9 mouse cellular contexts compared by ENCODE assay signal in the genomic region with DNA sequence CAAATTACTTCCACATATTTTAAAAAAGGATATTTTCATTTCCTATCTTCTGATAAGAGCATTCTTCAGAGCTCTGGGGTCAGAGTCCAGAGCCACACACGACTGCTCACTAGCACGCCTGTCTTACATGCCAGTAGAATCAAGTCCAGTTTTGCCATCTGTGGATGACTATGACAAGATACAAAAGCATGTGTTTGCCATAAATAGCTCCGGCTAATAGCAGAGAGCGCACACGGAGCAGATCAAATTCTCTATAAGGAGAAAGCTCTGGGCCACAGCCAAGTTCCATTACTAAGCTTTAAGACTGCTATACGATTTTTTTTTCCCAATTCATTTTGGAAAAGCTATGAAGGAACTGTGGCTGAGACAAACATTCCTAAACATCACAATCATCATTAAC. TPM values are rescaled to one million over a fixed set of nuclear protein-coding genes. Genes with fewer than 3 reads are reported as not detected.
DNase-seq lines count a peak whose midpoint lies in the region; ATAC-seq and TF ChIP-seq lines count a peak whose summit lies in the region.
"Had no signal": no experiment of that assay in that cellular context is flagged by ENCODE, and none has a peak within 500 bp of the region (broad histone marks: within the 10 kb centered on the region; RNA-seq: fewer than 3 reads in every experiment).

No protein-coding gene starts in this region.

- no peaks in the 10 kb centered on the region for H3K27me3 ChIP-seq in kidney, embryonic 16.5 days (ENCODE audit: insufficient read depth, low read length)
- no peaks in the 10 kb centered on the region for H3K27me3 ChIP-seq in kidney, embryonic 14.5 days (ENCODE audit: control insufficient read depth, insufficient read depth, low read length)
- no peaks in the 10 kb centered on the region for H3K27me3 ChIP-seq in intestine, postnatal 0 days (replicated peaks; ENCODE audit: control insufficient read depth, insufficient read depth, low read length)
- H3K27me3 ChIP-seq: liver, embryonic 13.5 days; Patski had no signal

- H3K4me3 ChIP-seq in kidney, embryonic 16.5 days (ENCODE audit: low read length): 0 out of 2 replicates have a peak overlapping the region, but pooled peaks have one; percentile 0
- no peak overlapping the region for H3K4me3 ChIP-seq in kidney, embryonic 14.5 days (ENCODE audit: low read length)
- H3K4me3 ChIP-seq in intestine, postnatal 0 days (ENCODE audit: low read depth, low read length): no peak overlapping the region
- H3K4me3 ChIP-seq: liver, embryonic 13.5 days had no signal

- DNase-seq in NIH3T3 (ENCODE audit: low read depth): peak; percentile 93
- peak; percentile 54 for DNase-seq in cerebellum, adult 8-10 months
- DNase-seq in lung, postnatal 10 days: no peak
- no peak for DNase-seq in gastrocnemius, postnatal 25 days
- DNase-seq: liver, embryonic 13.5 days had no signal

- ATAC-seq in kidney, embryonic 16.5 days (ENCODE audit: low FRiP score, low TSS enrichment): no peak
- ATAC-seq in kidney, embryonic 14.5 days (ENCODE audit: low FRiP score, low TSS enrichment): no peak
- ATAC-seq in intestine, postnatal 0 days: no peak
- ATAC-seq: Patski had no signal

- WGBS in kidney, embryonic 16.5 days: 56% methylated on average over 6 of the region's 6 CpGs
- WGBS in kidney, embryonic 14.5 days: 67% methylated on average over 6 of the region's 6 CpGs
- WGBS in intestine, postnatal 0 days: 18% methylated on average over 6 of the region's 6 CpGs

- no peak overlapping the region for H3K27ac ChIP-seq in kidney, embryonic 16.5 days (ENCODE audit: low read length)
- H3K27ac ChIP-seq in kidney, embryonic 14.5 days (ENCODE audit: low read depth, low read length): no peak overlapping the region
- H3K27ac ChIP-seq in intestine, postnatal 0 days (ENCODE audit: low read depth, low read length): no peak overlapping the region
- H3K27ac ChIP-seq: liver, embryonic 13.5 days had no signal

- H3K9ac ChIP-seq in kidney, embryonic 16.5 days (replicated peaks; ENCODE audit: low read length): no peak overlapping the region
- no peak overlapping the region for H3K9ac ChIP-seq in kidney, embryonic 14.5 days (ENCODE audit: low read depth, low read length)
- H3K9ac ChIP-seq in intestine, postnatal 0 days (ENCODE audit: low read depth, low read length): no peak overlapping the region
- H3K9ac ChIP-seq: liver, embryonic 13.5 days had no signal

- no peak overlapping the region for H3K4me2 ChIP-seq in kidney, embryonic 16.5 days (replicated peaks; ENCODE audit: low read depth, low read length)
- H3K4me2 ChIP-seq in kidney, embryonic 14.5 days (replicated peaks; ENCODE audit: low read depth, low read length): no peak overlapping the region
- peak overlapping the region; percentile 33 for H3K4me2 ChIP-seq in intestine, postnatal 0 days (replicated peaks; ENCODE audit: low read depth)
- H3K4me2 ChIP-seq: liver, embryonic 13.5 days had no signal

- TF ChIP-seq CTCF in intestine, postnatal 0 days (IDR thresholded peaks at IDR 0.05; ENCODE audit: low read depth): 0 out of 2 replicates have a peak, but pooled peaks have one; percentile 14

- H3K4me1 ChIP-seq in kidney, embryonic 16.5 days (ENCODE audit: insufficient read depth, low read length): peaks cover 15% of the 10 kb centered on the region
- H3K4me1 ChIP-seq in kidney, embryonic 14.5 days (ENCODE audit: control insufficient read depth, insufficient read depth, low read length): peaks cover 5% of the 10 kb centered on the region; the same call in 1 of the 2 replicates
- peaks cover 4% of the 10 kb centered on the region for H3K4me1 ChIP-seq in intestine, postnatal 0 days (replicated peaks; ENCODE audit: control insufficient read depth, insufficient read depth, low read length)

- no peaks in the 10 kb centered on the region for H3K9me3 ChIP-seq in kidney, embryonic 16.5 days (ENCODE audit: low read length)
- H3K9me3 ChIP-seq in kidney, embryonic 14.5 days (ENCODE audit: control insufficient read depth, low read length): no peaks in the 10 kb centered on the region
- H3K9me3 ChIP-seq in intestine, postnatal 0 days (ENCODE audit: control insufficient read depth): no peaks in the 10 kb centered on the region
- H3K9me3 ChIP-seq: liver, embryonic 13.5 days had no signal

- peaks cover 19% of the 10 kb centered on the region for H3K36me3 ChIP-seq in kidney, embryonic 16.5 days (ENCODE audit: insufficient read depth, low read length)
- peaks cover 28% of the 10 kb centered on the region for H3K36me3 ChIP-seq in kidney, embryonic 14.5 days (ENCODE audit: control insufficient read depth, insufficient read depth, low read length)
- H3K36me3 ChIP-seq in intestine, postnatal 0 days (ENCODE audit: control insufficient read depth, insufficient read depth): peaks cover 8% of the 10 kb centered on the region; the same call in 1 of the 2 replicates

RNA-seq across cellular contexts. Expression of a gene that starts 3.1 kb away (rescaled TPM):
- 202 and 208 TPM in 2 replicates for polyA plus RNA-seq in kidney, embryonic 16.5 days (2015; fragmentation: Nextera tagmentation; extraction: Ambion mirVana)
- polyA plus RNA-seq in kidney, embryonic 14.5 days (2014; fragmentation: Nextera tagmentation; extraction: Ambion mirVana): 215 and 219 TPM in 2 replicates
- 133 and 138 TPM in 2 replicates for polyA plus RNA-seq in intestine, postnatal 0 days (2015; fragmentation: Nextera tagmentation; extraction: Ambion mirVana)
- total RNA-seq in gastrocnemius, postnatal 25 days (2021): 100 to 1,000 TPM; 511 to 548 TPM

Comparison
In these comparisons a context has a peak if more than half of its experiments do, and no peak if none do; other contexts are left out.
1. DNase-seq: peak in NIH3T3 (single experiment) and cerebellum, adult 8-10 months (single experiment); none in lung, postnatal 10 days (single experiment) and gastrocnemius, postnatal 25 days (single experiment).